Mouse (Mus musculus) kidney, adult 2 months (tissue): ENCODE measurements at regions not wholly inside any gene's neighbourhood (a gene's known extent, or its start where the extent isn't known, plus 50 kb on each side); places are given as distances from the start of the nearest gene placed in this dataset.
"Not testable (repeated sequence)": the region's sequence is repeated elsewhere in the genome, so short reads cannot be mapped to it uniquely, and the experiment has no call there.

Source experiments
- DNase-seq: peaks from one replicate; pipeline ENCODE4 v3.0.0; 2021
- H3K27ac ChIP-seq: fragments of 200-500 bp; 2 replicates; pipeline ENCODE4 v1.5.1; 2012; ENCODE audit warnings: low read depth, low read length, control low read depth, inconsistent platforms; ENCODE audit not compliant: insufficient read depth
- H3K27me3 ChIP-seq: fragments of 200-500 bp; replicated peaks from 2 replicates; pipeline ENCODE4 v1.6.1; 2012; ENCODE audit warnings: mild to moderate bottlenecking, moderate library complexity, low read length, inconsistent platforms; ENCODE audit not compliant: control insufficient read depth, insufficient read depth
- H3K36me3 ChIP-seq: fragments of 200-500 bp; 2 replicates; pipeline ENCODE4 v1.6.1; 2012; ENCODE audit warnings: mild to moderate bottlenecking, moderate library complexity, low read length, inconsistent platforms; ENCODE audit not compliant: control insufficient read depth, insufficient read depth
- H3K4me1 ChIP-seq: fragments of 200-500 bp; 2 replicates; pipeline ENCODE4 v1.6.1; 2011; ENCODE audit warnings: low read length; ENCODE audit not compliant: control insufficient read depth, insufficient read depth
- H3K4me3 ChIP-seq: fragments of 200-500 bp; 2 replicates; pipeline ENCODE4 v1.5.1; 2011; ENCODE audit warnings: mild to moderate bottlenecking, low read depth, low read length, control low read depth; ENCODE audit not compliant: insufficient read depth
- CTCF ChIP-seq: fragments of 200-500 bp; conservative IDR thresholded peaks from 2 replicates; pipeline ENCODE4 v1.5.1; 2011; ENCODE audit warnings: low read depth, mild to moderate bottlenecking, control low read depth, low read length, moderate library complexity, mixed read lengths; ENCODE audit not compliant: insufficient read depth, insufficient read length
- POLR2A ChIP-seq: fragments of 200-500 bp; IDR thresholded peaks from one replicate; pipeline ENCODE4 v1.6.1; 2011; ENCODE audit warnings: low read depth, low read length, control low read depth
- WGBS: fragments of 180-500 bp; shearing (Covaris S2); methylation state at CpG from one replicate; pipeline ENCODE4 v1.1.7; 2018; 5-methylcytosine and 5-hydroxymethylcytosine counted together

GRCm38 (mm10) chr3:7713130-7713529 lies 1092.9 kb upstream of the 1700008P02Rik start:
- TF ChIP-seq POLR2A (no peak), CTCF (no peak; the same call in 1 of the 2 replicates)
- Histone ChIP-seq H3K36me3 (no peaks in the 10 kb centered on the region), H3K4me1 (no peaks in the 10 kb centered on the region), H3K27ac (no peak overlapping the region), H3K4me3 (no peak overlapping the region), H3K27me3 (no peaks in the 10 kb centered on the region)
- DNase-seq: no peak

- H3K4me3 ChIP-seq: no peak overlapping the region
- TF ChIP-seq CTCF (no peak), POLR2A (no peak)
- no peak for DNase-seq
- H3K27ac ChIP-seq: no peak overlapping the region
- H3K36me3 ChIP-seq: no peaks in the 10 kb centered on the region
- no peaks in the 10 kb centered on the region for H3K27me3 ChIP-seq
- WGBS: 78% methylated on average over 2 of the region's 2 CpGs
- no peaks in the 10 kb centered on the region for H3K4me1 ChIP-seq
These were observed 1092.2 kb upstream of the 1700008P02Rik start for GRCm38 (mm10) chr3:7712466-7712865.

- no peaks in the 10 kb centered on the region for H3K36me3 ChIP-seq
- H3K27me3 ChIP-seq: no peaks in the 10 kb centered on the region
- H3K4me1 ChIP-seq: no peaks in the 10 kb centered on the region
- no peak for TF ChIP-seq POLR2A
- no peak for TF ChIP-seq CTCF
- H3K27ac ChIP-seq: no peak overlapping the region
- WGBS: 68% methylated on average over 2 of the region's 2 CpGs
- no peak overlapping the region for H3K4me3 ChIP-seq
- no peak for DNase-seq
These were observed 1088.4 kb upstream of the 1700008P02Rik start for GRCm38 (mm10) chr3:7708609-7709008.

- Histone ChIP-seq H3K36me3 (no peaks in the 10 kb centered on the region), H3K27me3 (no peaks in the 10 kb centered on the region), H3K4me1 (no peaks in the 10 kb centered on the region), H3K27ac (no peak overlapping the region), H3K4me3 (no peak overlapping the region)
- 94% methylated on average over 1 of the region's 1 CpGs for WGBS
- no peak for TF ChIP-seq CTCF
- no peak for TF ChIP-seq POLR2A
- DNase-seq: no peak
These were observed 1063.3 kb upstream of the 1700008P02Rik start for GRCm38 (mm10) chr3:7683536-7683935.

- 64% methylated on average over 3 of the region's 3 CpGs for WGBS
- not testable (repeated sequence) for H3K36me3 ChIP-seq, H3K27me3 ChIP-seq, DNase-seq, H3K4me3 ChIP-seq, H3K27ac ChIP-seq, H3K4me1 ChIP-seq
These were observed 1062.6 kb upstream of the 1700008P02Rik start for GRCm38 (mm10) chr3:7682816-7683215.

GRCm38 (mm10) chr3:7682311-7682710 lies 1062.1 kb upstream of the 1700008P02Rik start:
- whole genome bisulfite sequencing: 87% methylated on average over 3 of the region's 3 CpGs
- no peak overlapping the region for H3K27ac ChIP-seq
- H3K4me3 ChIP-seq: no peak overlapping the region
- no peaks in the 10 kb centered on the region for H3K4me1 ChIP-seq
- no peaks in the 10 kb centered on the region for H3K27me3 ChIP-seq
- no peak for TF ChIP-seq POLR2A
- TF ChIP-seq CTCF: no peak
- no peak for DNase-seq
- H3K36me3 ChIP-seq: no peaks in the 10 kb centered on the region

- Histone ChIP-seq H3K27me3 (no peaks in the 10 kb centered on the region), H3K36me3 (no peaks in the 10 kb centered on the region), H3K4me1 (no peaks in the 10 kb centered on the region), H3K4me3 (no peak overlapping the region), H3K27ac (no peak overlapping the region)
- no peak for DNase-seq
- TF ChIP-seq CTCF: no peak
- TF ChIP-seq POLR2A: no peak
- WGBS: 88% methylated on average over 6 of the region's 6 CpGs
These were observed 1049.7 kb upstream of the 1700008P02Rik start for GRCm38 (mm10) chr3:7669956-7670355.

GRCm38 (mm10) chr3:7667851-7668250 lies 1047.6 kb upstream of the 1700008P02Rik start:
- not testable (repeated sequence) for H3K27ac ChIP-seq, H3K27me3 ChIP-seq, H3K4me1 ChIP-seq, H3K4me3 ChIP-seq, H3K36me3 ChIP-seq, DNase-seq
- 86% methylated on average over 5 of the region's 5 CpGs for WGBS

GRCm38 (mm10) chr3:7666391-7667142 lies 1046.3 kb upstream of the 1700008P02Rik start:
- H3K27me3 ChIP-seq, H3K36me3 ChIP-seq, H3K4me3 ChIP-seq, H3K4me1 ChIP-seq, H3K27ac ChIP-seq: not testable (repeated sequence)
- 31% methylated on average over 9 of the region's 9 CpGs for WGBS
- peak; percentile 69 for DNase-seq
